Mouse (Mus musculus) myocyte (in vitro differentiated cells): ENCODE results near the gene Klrg2.

Experiments
- CEBPB ChIP-seq: IDR thresholded peaks from 2 replicates; pipeline ENCODE4 v1.6.1; 2011; ENCODE audit warnings: mild to moderate bottlenecking, moderate library complexity; ENCODE audit not compliant: poor library complexity, insufficient read depth, severe bottlenecking
- MAX ChIP-seq: IDR thresholded peaks from one replicate; pipeline ENCODE4 v1.6.1; 2011; ENCODE audit warnings: low read depth, mild to moderate bottlenecking, control low read depth
- MYOD1 ChIP-seq, 3 experiments: IDR thresholded peaks; one replicate each; pipeline ENCODE4 v1.6.1; 2011; ENCODE audit warnings: control low read depth in 2 of 3, low read depth in 2 of 3, mild to moderate bottlenecking in 2 of 3, moderate library complexity in 1 of 3; ENCODE audit not compliant: insufficient read length in 2 of 3, control insufficient read depth in 1 of 3
- MYOG ChIP-seq, 3 experiments: IDR thresholded peaks; one replicate each; pipeline ENCODE4 v1.6.1; 2011; ENCODE audit warnings: control low read depth in 2 of 3, low read depth in 2 of 3, mild to moderate bottlenecking in 2 of 3; ENCODE audit not compliant: insufficient read length in 2 of 3, control insufficient read depth in 1 of 3, insufficient read depth in 1 of 3
- POLR2A ChIP-seq: IDR thresholded peaks from one replicate; pipeline ENCODE4 v1.6.1; 2011; ENCODE audit warnings: low read depth, mild to moderate bottlenecking, control low read depth, moderate library complexity; ENCODE audit not compliant: insufficient read length
- POLR2AphosphoS2 ChIP-seq: IDR thresholded peaks from one replicate; pipeline ENCODE4 v1.6.1; 2011; ENCODE audit warnings: low read depth, control low read depth; ENCODE audit not compliant: insufficient read length
- REST ChIP-seq: IDR thresholded peaks from one replicate; pipeline ENCODE4 v1.6.1; 2011; ENCODE audit warnings: mild to moderate bottlenecking, control low read depth, moderate library complexity; ENCODE audit not compliant: insufficient read depth, insufficient read length
- SRF ChIP-seq: IDR thresholded peaks from one replicate; pipeline ENCODE4 v1.6.1; 2011; ENCODE audit warnings: low read depth; ENCODE audit not compliant: control insufficient read depth, insufficient read length
- TCF12 ChIP-seq: IDR thresholded peaks from one replicate; pipeline ENCODE4 v1.6.1; 2011; ENCODE audit warnings: mild to moderate bottlenecking, control low read depth; ENCODE audit not compliant: poor library complexity, insufficient read depth, severe bottlenecking
- TCF3 ChIP-seq: IDR thresholded peaks from one replicate; pipeline ENCODE4 v1.6.1; 2011; ENCODE audit warnings: low read depth, control low read depth; ENCODE audit not compliant: insufficient read length
- USF1 ChIP-seq: IDR thresholded peaks from one replicate; pipeline ENCODE4 v1.6.1; 2011; ENCODE audit warnings: low read depth, mild to moderate bottlenecking, control low read depth, moderate library complexity

GRCm38 (mm10) chr6:38626086-38626485, 11.0 kb downstream of the Klrg2 start:
- TF ChIP-seq CEBPB (no peak), POLR2AphosphoS2 (no peak), MYOD1 (IDR thresholded peaks at IDR 0.05; ENCODE audit: control insufficient read depth in 1 of 3, insufficient read length in 2 of 3, low read depth in 2 of 3) (no peak), POLR2A (no peak), MAX (no peak), USF1 (no peak), TCF12 (no peak), MYOG (IDR thresholded peaks at IDR 0.05; ENCODE audit: control insufficient read depth in 1 of 3, insufficient read depth in 1 of 3, insufficient read length in 2 of 3, low read depth in 2 of 3) (no peak), SRF (no peak), TCF3 (no peak), REST (no peak)
